Mouse (Mus musculus) heart, embryonic 14.5 days (tissue): Measurements from ENCODE around the gene Idh2. TPM values are rescaled to one million over a fixed set of nuclear protein-coding genes. Genes with fewer than 3 reads are reported as not detected.

Experiments used
- ATAC-seq: fragments of 200-750 bp; cut with Nextera tagmentation; 2 replicates; pipeline ENCODE4 v1.8.0; 2017; ENCODE audit warnings: low read depth, moderate TSS enrichment; ENCODE audit not compliant: insufficient number of reproducible peaks, insufficient read depth, low FRiP score
- H3K27ac ChIP-seq, 2 experiments: fragments of 200-500 bp in 1 of 2; fragments of 300-500 bp in 1 of 2; sonication (generic) in 1 of 2; replicated peaks in 1 of 2; 2 replicates each; pipeline ENCODE4 v1.5.1; 2012 to 2014; ENCODE audit warnings: low read depth in 2 of 2, low read length in 2 of 2, control low read depth in 1 of 2, mild to moderate bottlenecking in 1 of 2, mixed read lengths in 1 of 2; ENCODE audit not compliant: control insufficient read depth in 1 of 2, insufficient read depth in 1 of 2
- H3K27me3 ChIP-seq: fragments of 300-500 bp; sonication (generic); 2 replicates; pipeline ENCODE4 v1.6.1; 2014; ENCODE audit warnings: mild to moderate bottlenecking, low read length, control low read depth; ENCODE audit not compliant: control insufficient read depth, insufficient read depth
- H3K36me3 ChIP-seq: fragments of 300-500 bp; sonication (generic); 2 replicates; pipeline ENCODE4 v1.6.1; 2014; ENCODE audit warnings: mild to moderate bottlenecking, control low read depth, low read length, mixed read lengths; ENCODE audit not compliant: control insufficient read depth, insufficient read depth
- H3K4me1 ChIP-seq, 2 experiments: fragments of 200-500 bp in 1 of 2; fragments of 300-500 bp in 1 of 2; sonication (generic) in 1 of 2; 2 replicates each; pipeline ENCODE4 v1.6.1; 2012 to 2014; ENCODE audit warnings: low read length in 2 of 2, control low read depth in 1 of 2, mixed read lengths in 1 of 2; ENCODE audit not compliant: control insufficient read depth in 2 of 2, insufficient read depth in 2 of 2
- H3K4me2 ChIP-seq: fragments of 300-500 bp; sonication (generic); 2 replicates; pipeline ENCODE4 v1.6.1; 2014; ENCODE audit warnings: mild to moderate bottlenecking, low read length
- H3K4me3 ChIP-seq, 2 experiments: fragments of 200-500 bp in 1 of 2; fragments of 300-500 bp in 1 of 2; sonication (generic) in 1 of 2; 2 replicates each; pipeline ENCODE4 v1.5.1; 2012 to 2014; ENCODE audit warnings: low read length in 2 of 2, mild to moderate bottlenecking in 2 of 2, control low read depth in 1 of 2, low read depth in 1 of 2, moderate library complexity in 1 of 2; ENCODE audit not compliant: control insufficient read depth in 1 of 2, insufficient read depth in 1 of 2
- H3K9ac ChIP-seq: fragments of 300-500 bp; sonication (generic); 2 replicates; pipeline ENCODE4 v1.6.1; 2014; ENCODE audit warnings: mild to moderate bottlenecking, low read length
- H3K9me3 ChIP-seq: fragments of 300-500 bp; sonication (generic); 2 replicates; pipeline ENCODE4 v1.6.1; 2016; ENCODE audit warnings: low read length, control low read depth; ENCODE audit not compliant: control insufficient read depth
- WGBS: fragments of 180-500 bp; shearing (Covaris S2); extraction: QIAGEN DNeasy Blood & Tissue Kit; methylation state at CpG from one replicate; pipeline ENCODE4 v1.1.7; 2014; 5-methylcytosine and 5-hydroxymethylcytosine counted together
- polyA plus RNA-seq: library from polyadenylated mRNA; unstranded; fragments of >200 nt; fragmentation: Nextera tagmentation; extraction: Ambion mirVana; gene quantifications from 2 replicates; pipeline ENCODE4 v1.2.1, GENCODE M21; 2014

The Idh2 gene
- polyA plus RNA-seq: 2,473 and 2,606 TPM in 2 replicates

DNA sequence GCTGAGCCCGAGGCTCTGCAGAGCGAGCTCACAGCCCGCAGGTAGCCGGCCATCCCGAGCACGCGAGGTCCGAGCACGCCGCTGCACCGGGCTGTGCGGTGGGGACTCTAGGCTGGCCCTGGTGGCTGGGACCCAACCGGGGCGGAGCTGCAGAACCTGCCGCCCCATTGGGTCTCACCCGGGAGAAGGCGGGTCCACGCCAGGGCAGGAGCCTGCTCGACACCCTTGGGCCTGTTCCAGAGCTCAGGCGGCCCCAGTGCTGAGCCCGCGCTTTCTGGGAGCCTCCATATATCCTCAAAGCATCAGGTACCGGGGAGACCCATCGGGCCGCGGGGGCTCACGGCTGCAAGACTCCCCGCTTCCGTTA lies at the start of gene Idh2:
Idh2 (minus strand) TSS at position 169 of the 367 bp plus-strand sequence.
- peak; percentile 91 for ATAC-seq
- H3K9ac ChIP-seq: peak within 1 kb of the TSS; percentile 100
- H3K4me2 ChIP-seq: peak within 1 kb of the TSS; percentile 96
- peak within 1 kb of the TSS; percentile 67 to 99 for H3K4me3 ChIP-seq
- no peaks in the 10 kb centered on the region for H3K27me3 ChIP-seq
- H3K4me1 ChIP-seq: peaks cover 37 to 66% of the 10 kb centered on the region in 2 experiments
- WGBS: under 1% methylated on average over 27 of the region's 29 CpGs
- peak within 1 kb of the TSS; percentile 98 to 100 for H3K27ac ChIP-seq
- peaks cover 17% of the 10 kb centered on the region for H3K36me3 ChIP-seq
- H3K9me3 ChIP-seq: no peaks in the 10 kb centered on the region

DNA sequence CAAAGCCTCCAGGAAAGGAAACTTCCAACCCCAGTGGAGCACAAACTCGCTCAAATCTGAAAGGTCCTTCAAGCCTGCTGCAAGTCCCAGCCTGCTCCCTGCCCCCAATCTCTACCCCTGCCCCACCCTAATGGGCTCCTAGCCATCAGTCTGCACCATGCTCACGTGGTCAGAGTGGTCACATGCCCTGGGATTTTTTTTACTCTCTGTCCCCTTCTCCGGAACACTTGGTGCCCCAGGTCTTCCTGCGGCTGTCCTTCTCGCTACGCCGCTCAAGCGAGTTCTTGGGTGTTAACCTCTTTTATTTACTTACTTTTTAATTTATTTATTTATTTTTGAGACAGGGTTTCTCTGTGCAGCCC lies 45.7 kb upstream of the Idh2 start:
- no peaks in the 10 kb centered on the region for H3K9me3 ChIP-seq
- peaks cover 17 to 22% of the 10 kb centered on the region in 2 experiments for H3K4me1 ChIP-seq
- H3K27me3 ChIP-seq: no peaks in the 10 kb centered on the region
- H3K4me2 ChIP-seq: no peak overlapping the region
- H3K27ac ChIP-seq: no peak overlapping the region
- ATAC-seq: 0 out of 2 replicates have a peak, but pooled peaks have one; percentile 54
- H3K4me3 ChIP-seq: no peak overlapping the region
- H3K36me3 ChIP-seq: no peaks in the 10 kb centered on the region
- no peak overlapping the region for H3K9ac ChIP-seq
- 64% methylated on average over 8 of the region's 8 CpGs for WGBS

DNA sequence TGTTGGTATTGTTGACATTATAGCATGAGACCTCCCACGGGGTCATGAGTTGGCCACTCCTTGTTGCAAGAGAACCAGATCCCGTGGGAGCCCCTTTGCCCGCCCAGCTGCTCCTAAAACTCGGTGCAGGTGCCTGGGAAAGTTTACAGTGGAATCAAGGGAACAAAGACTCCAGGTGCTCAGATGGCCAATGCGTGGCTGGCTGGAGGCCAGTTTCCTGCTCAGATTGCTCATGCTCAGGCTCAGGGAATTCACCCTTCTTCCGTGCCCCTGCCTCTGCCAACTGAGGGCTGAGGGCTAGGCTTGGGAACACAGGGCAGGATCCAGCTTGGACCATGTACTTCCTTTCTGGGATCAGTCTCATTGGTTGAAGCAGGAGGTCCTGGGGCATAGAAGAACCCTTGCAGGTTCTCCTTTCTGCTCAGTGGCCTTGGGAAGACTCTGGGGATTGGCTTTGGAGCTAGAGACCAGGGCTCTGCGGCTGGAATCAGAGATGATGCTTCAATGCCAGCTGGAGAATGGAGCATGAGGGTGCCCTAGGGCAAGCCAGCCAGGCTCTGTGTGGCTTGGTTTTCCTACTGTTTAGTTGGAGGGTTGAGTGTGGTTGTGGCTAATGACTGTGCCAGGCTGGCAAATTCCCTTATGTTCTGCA lies 45.2 kb upstream of the Idh2 start:
- 65% methylated on average over 7 of the region's 7 CpGs for WGBS
- no peak overlapping the region for H3K27ac ChIP-seq
- no peaks in the 10 kb centered on the region for H3K27me3 ChIP-seq
- H3K9ac ChIP-seq: no peak overlapping the region
- H3K9me3 ChIP-seq: no peaks in the 10 kb centered on the region
- no peak overlapping the region for H3K4me2 ChIP-seq
- H3K4me1 ChIP-seq: peaks cover 17 to 22% of the 10 kb centered on the region in 2 experiments
- H3K36me3 ChIP-seq: no peaks in the 10 kb centered on the region
- no peak overlapping the region for H3K4me3 ChIP-seq
- ATAC-seq: no peak

DNA sequence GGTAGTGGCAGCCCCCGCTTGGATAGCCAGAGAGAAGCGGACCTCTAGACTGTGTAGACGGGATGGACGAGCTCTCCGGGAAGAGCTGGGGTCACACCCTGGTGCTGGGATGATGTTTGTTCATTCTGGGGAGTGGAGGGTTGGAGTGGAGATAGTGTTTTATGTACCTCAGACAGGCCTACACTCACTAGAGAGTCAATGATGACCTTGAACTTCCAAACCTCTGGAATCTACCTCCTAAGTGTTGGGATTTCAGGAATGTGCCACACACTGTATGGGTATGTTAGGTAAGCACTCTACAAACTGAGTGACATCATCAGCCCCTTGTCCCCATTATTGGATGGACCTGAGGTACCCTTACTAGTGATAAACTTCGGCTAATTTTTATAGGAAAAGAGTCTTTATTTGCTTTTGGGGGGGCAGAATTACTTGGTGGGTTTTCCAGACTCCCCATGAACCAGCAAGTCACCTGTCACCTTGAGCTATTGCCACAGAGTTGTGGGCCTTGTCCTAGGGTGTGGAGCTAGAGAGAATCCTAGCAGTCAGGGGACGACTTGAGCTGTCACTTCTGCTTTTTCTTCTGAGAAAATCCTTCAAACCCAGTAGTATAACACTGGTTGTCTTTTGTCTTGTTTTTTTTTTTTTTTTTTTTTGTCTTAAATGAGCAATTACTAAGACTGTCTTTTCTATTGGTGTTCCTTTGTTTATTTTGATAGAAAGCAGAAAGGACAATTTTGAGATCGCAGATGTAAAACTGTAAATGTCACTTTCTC lies 43.5 kb upstream of the Idh2 start:
- H3K9me3 ChIP-seq: no peaks in the 10 kb centered on the region
- no peaks in the 10 kb centered on the region for H3K27me3 ChIP-seq
- ATAC-seq: no peak
- peak overlapping the region in 1 of 2 experiments; percentile 23; a peak in 1 of 4 replicates for H3K27ac ChIP-seq
- H3K4me1 ChIP-seq: peaks cover 17 to 22% of the 10 kb centered on the region in 2 experiments
- no peaks in the 10 kb centered on the region for H3K36me3 ChIP-seq
- no peak overlapping the region for H3K9ac ChIP-seq
- H3K4me3 ChIP-seq: no peak overlapping the region
- 79% methylated on average over 8 of the region's 8 CpGs for WGBS
- H3K4me2 ChIP-seq: no peak overlapping the region

DNA sequence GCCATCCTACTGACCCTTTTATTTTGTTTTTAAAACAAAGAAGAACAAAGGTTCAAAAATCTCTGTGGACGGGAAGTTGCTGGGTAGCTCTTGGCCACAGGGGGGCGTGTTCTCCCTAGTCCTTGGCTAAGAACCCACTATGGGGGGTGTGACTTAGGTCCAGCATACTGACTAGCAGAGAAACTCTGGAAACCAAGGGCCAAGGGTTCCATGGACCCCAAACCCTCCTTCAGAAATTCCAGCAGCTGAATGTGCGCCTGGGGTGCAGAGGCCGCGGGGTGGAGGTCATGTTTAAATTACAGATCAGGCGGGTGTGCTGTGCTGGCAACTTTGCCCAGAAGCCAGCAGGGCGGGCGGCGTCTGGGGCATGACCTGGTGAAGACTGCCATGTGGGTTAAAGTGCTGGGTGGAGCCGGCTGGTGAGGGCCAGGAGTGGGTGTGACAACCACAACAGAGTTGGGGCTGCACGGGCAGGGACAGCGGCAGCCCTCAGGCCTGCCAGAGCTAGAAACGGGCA lies 41.6 kb upstream of the Idh2 start:
- no peak overlapping the region for H3K4me2 ChIP-seq
- H3K27ac ChIP-seq: no peak overlapping the region
- H3K27me3 ChIP-seq: no peaks in the 10 kb centered on the region
- H3K9me3 ChIP-seq: no peaks in the 10 kb centered on the region
- H3K4me3 ChIP-seq: no peak overlapping the region
- no peak overlapping the region for H3K9ac ChIP-seq
- peaks cover 17 to 22% of the 10 kb centered on the region in 2 experiments for H3K4me1 ChIP-seq
- H3K36me3 ChIP-seq: no peaks in the 10 kb centered on the region
- 54% methylated on average over 13 of the region's 13 CpGs for WGBS
- ATAC-seq: no peak

DNA sequence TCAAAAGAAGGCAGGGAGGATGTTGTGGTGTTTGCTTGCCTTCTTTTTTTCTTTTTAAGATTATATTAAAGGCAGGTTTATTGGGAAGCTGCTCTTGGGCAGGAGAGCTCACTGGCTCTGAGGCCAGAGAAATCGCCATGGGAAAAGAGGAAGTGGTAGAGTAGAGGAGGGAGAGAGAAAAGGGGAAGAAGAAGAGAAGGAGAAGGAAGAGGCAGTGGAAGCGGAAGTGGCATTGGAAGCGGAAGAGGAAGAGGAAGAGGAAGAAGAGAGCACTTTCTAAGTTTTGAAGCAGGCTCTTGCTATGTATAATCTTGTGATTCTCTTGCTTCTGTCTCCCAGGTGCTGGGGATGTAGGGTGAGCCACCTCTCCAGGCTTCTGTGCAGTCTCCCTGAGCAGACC lies 39.5 kb upstream of the Idh2 start:
- Histone ChIP-seq H3K27ac (no peak overlapping the region), H3K4me3 (no peak overlapping the region), H3K9me3 (no peaks in the 10 kb centered on the region), H3K9ac (no peak overlapping the region), H3K27me3 (no peaks in the 10 kb centered on the region), H3K4me2 (no peak overlapping the region), H3K36me3 (no peaks in the 10 kb centered on the region), H3K4me1 (peaks cover 9 to 12% of the 10 kb centered on the region in 2 experiments)
- 71% methylated on average over 3 of the region's 3 CpGs for WGBS
- ATAC-seq: no peak

DNA sequence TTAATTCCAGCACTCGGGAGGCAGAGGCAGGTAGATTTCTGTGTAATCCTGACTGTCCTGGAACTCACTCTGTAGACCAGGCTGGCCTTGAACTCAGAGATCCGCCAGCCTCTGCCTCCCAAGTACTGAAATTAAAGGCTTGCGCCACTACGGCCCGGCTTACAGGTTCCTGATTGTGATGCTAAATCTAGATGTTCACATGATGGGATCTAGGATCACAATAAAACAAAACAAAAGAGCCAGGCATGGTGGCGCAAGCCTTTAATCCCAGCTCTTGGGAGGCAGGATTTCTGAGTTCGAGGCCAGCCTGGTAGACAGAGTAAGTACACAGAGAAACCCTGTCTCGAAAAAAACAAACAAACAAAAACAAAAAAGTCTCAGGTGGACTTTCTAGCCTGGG lies 37.6 kb upstream of the Idh2 start:
- Histone ChIP-seq H3K4me3 (no peak overlapping the region), H3K4me1 (peaks cover 5 to 7% of the 10 kb centered on the region in 2 experiments; a peak in 3 of 4 replicates), H3K9me3 (no peaks in the 10 kb centered on the region), H3K36me3 (no peaks in the 10 kb centered on the region), H3K27me3 (no peaks in the 10 kb centered on the region), H3K4me2 (no peak overlapping the region), H3K27ac (no peak overlapping the region), H3K9ac (no peak overlapping the region)
- 90% methylated on average over 8 of the region's 8 CpGs for WGBS
- ATAC-seq: no peak
